Mouse (Mus musculus) forebrain, embryonic 11.5 days (tissue): ENCODE data around the gene Gnao1. TPM values are rescaled to one million over a fixed set of nuclear protein-coding genes. Genes with fewer than 3 reads are reported as not detected.

Experiments used
- ATAC-seq: fragments of 200-750 bp; cut with Nextera tagmentation; replicated peaks from 2 replicates; pipeline ENCODE4 v1.8.0; 2017; ENCODE audit warnings: moderate TSS enrichment; ENCODE audit not compliant: low FRiP score
- DNase-seq: peaks from one replicate; pipeline ENCODE4 v3.0.0-alpha.2; 2017; ENCODE audit warnings: low spot score
- H3K27ac ChIP-seq: fragments of 300-500 bp; sonication (generic); 2 replicates; pipeline ENCODE4 v1.5.1; 2014; ENCODE audit warnings: low read depth, low read length
- H3K27me3 ChIP-seq: fragments of 300-500 bp; sonication (generic); 2 replicates; pipeline ENCODE4 v1.6.1; 2014; ENCODE audit warnings: mild to moderate bottlenecking, low read length, mixed read lengths; ENCODE audit not compliant: control insufficient read depth, insufficient read depth
- H3K36me3 ChIP-seq: fragments of 300-500 bp; sonication (generic); 2 replicates; pipeline ENCODE4 v1.6.1; 2014; ENCODE audit warnings: mild to moderate bottlenecking, low read length, moderate library complexity, mixed read lengths; ENCODE audit not compliant: control insufficient read depth, insufficient read depth
- H3K4me1 ChIP-seq: fragments of 300-500 bp; sonication (generic); replicated peaks from 2 replicates; pipeline ENCODE4 v1.6.1; 2014; ENCODE audit warnings: low read length, mixed read lengths; ENCODE audit not compliant: control insufficient read depth, insufficient read depth
- H3K4me2 ChIP-seq: fragments of 300-500 bp; sonication (generic); 2 replicates; pipeline ENCODE4 v1.6.1; 2014; ENCODE audit warnings: low read depth, mild to moderate bottlenecking, low read length, moderate library complexity, mixed read lengths; ENCODE audit not compliant: severe bottlenecking
- H3K4me3 ChIP-seq: fragments of 300-500 bp; sonication (generic); 2 replicates; pipeline ENCODE4 v1.5.1; 2014; ENCODE audit warnings: low read depth, low read length
- H3K9ac ChIP-seq: fragments of 300-500 bp; sonication (generic); 2 replicates; pipeline ENCODE4 v1.6.1; 2014; ENCODE audit warnings: low read length
- H3K9me3 ChIP-seq: fragments of 300-500 bp; sonication (generic); 2 replicates; pipeline ENCODE4 v1.6.1; 2016; ENCODE audit warnings: low read length, mixed read lengths; ENCODE audit not compliant: control insufficient read depth
- WGBS: fragments of 180-500 bp; shearing (Covaris S2); extraction: QIAGEN DNeasy Blood & Tissue Kit; methylation state at CpG from one replicate; pipeline ENCODE4 v1.1.7; 2014; 5-methylcytosine and 5-hydroxymethylcytosine counted together
- polyA plus RNA-seq: library from polyadenylated mRNA; unstranded; fragments of >200 nt; fragmentation: Nextera tagmentation; extraction: Ambion mirVana; gene quantifications from 2 replicates; pipeline ENCODE4 v1.2.1, GENCODE M21; 2014

Gene Gnao1
- polyA plus RNA-seq = 45.5 and 48.2 TPM in 2 replicates

- H3K9ac ChIP-seq = peak within 1 kb of the TSS; percentile 88
- WGBS = 10% methylated on average over 9 of the region's 9 CpGs
- no peaks in the 10 kb centered on the region for H3K27me3 ChIP-seq
Measured at GRCm38 (mm10) chr8:93809686-93810027, at the start of gene Gnao1. Gene Gnao1, plus strand, starts transcription at chr8:93809966.

GRCm38 (mm10) chr8:93777605-93778004, 32.2 kb upstream of the Gnao1 start:
- H3K4me2 ChIP-seq = no peak overlapping the region
- no peak overlapping the region for H3K27ac ChIP-seq
- no peaks in the 10 kb centered on the region for H3K4me1 ChIP-seq
- H3K36me3 ChIP-seq = no peaks in the 10 kb centered on the region
- WGBS = 62% methylated on average over 3 of the region's 3 CpGs
- DNase-seq (no peak), ATAC-seq (no peak)
- no peak overlapping the region for H3K4me3 ChIP-seq
- no peaks in the 10 kb centered on the region for H3K9me3 ChIP-seq
- H3K9ac ChIP-seq = no peak overlapping the region
- H3K27me3 ChIP-seq = no peaks in the 10 kb centered on the region

More at GRCm38 (mm10) chr8:93809686-93810027, at the start of gene Gnao1:
- H3K4me3 ChIP-seq = peak within 1 kb of the TSS; percentile 71
- H3K4me1 ChIP-seq = peaks cover 12% of the 10 kb centered on the region; the same call in 1 of the 2 replicates
- no peaks in the 10 kb centered on the region for H3K9me3 ChIP-seq
- no peaks in the 10 kb centered on the region for H3K36me3 ChIP-seq
- no peak; the same call in 1 of the 2 replicates for ATAC-seq
- DNase-seq = no peak
- peak within 1 kb of the TSS; percentile 83 for H3K27ac ChIP-seq
- peak within 1 kb of the TSS; percentile 88 for H3K4me2 ChIP-seq

- DNase-seq (no peak), ATAC-seq (no peak)
- Histone ChIP-seq H3K4me3 (no peak overlapping the region), H3K4me2 (no peak overlapping the region), H3K27ac (no peak overlapping the region), H3K9ac (no peak overlapping the region), H3K27me3 (no peaks in the 10 kb centered on the region), H3K4me1 (peaks cover 12% of the 10 kb centered on the region; the same call in 1 of the 2 replicates), H3K36me3 (no peaks in the 10 kb centered on the region), H3K9me3 (no peaks in the 10 kb centered on the region)
- 83% methylated on average over 3 of the region's 3 CpGs for WGBS
Measured at GRCm38 (mm10) chr8:93809226-93809625, 540 bp upstream of the Gnao1 start.

- Histone ChIP-seq H3K4me3 (peak overlapping the region; percentile 71), H3K4me1 (peaks cover 12% of the 10 kb centered on the region; the same call in 1 of the 2 replicates), H3K9me3 (no peaks in the 10 kb centered on the region), H3K27me3 (no peaks in the 10 kb centered on the region), H3K4me2 (peak overlapping the region; percentile 88), H3K36me3 (no peaks in the 10 kb centered on the region), H3K27ac (peak overlapping the region; percentile 83), H3K9ac (peak overlapping the region; percentile 88)
- 1% methylated on average over 32 of the region's 116 CpGs for WGBS
- peak; percentile 82 for ATAC-seq
- DNase-seq = peak; percentile 95
Measured at GRCm38 (mm10) chr8:93810028-93810858, 477 bp downstream of the Gnao1 start.

GRCm38 (mm10) chr8:93810859-93811602, 1.3 kb downstream of the Gnao1 start:
- ATAC-seq = no peak; the same call in 1 of the 2 replicates

GRCm38 (mm10) chr8:93811719-93812475, 2.1 kb downstream of the Gnao1 start:
- peaks cover 12% of the 10 kb centered on the region; the same call in 1 of the 2 replicates for H3K4me1 ChIP-seq

More at GRCm38 (mm10) chr8:93810859-93811602, 1.3 kb downstream of the Gnao1 start:
- under 1% methylated on average over 42 of the region's 53 CpGs for WGBS
- H3K36me3 ChIP-seq = no peaks in the 10 kb centered on the region
- no peaks in the 10 kb centered on the region for H3K9me3 ChIP-seq
- peak overlapping the region; percentile 88 for H3K9ac ChIP-seq
- no peaks in the 10 kb centered on the region for H3K27me3 ChIP-seq
- peak overlapping the region; percentile 88 for H3K4me2 ChIP-seq
- H3K4me1 ChIP-seq = peaks cover 12% of the 10 kb centered on the region; the same call in 1 of the 2 replicates
- H3K27ac ChIP-seq = peak overlapping the region; percentile 83
- DNase-seq = peak; percentile 64
- peak overlapping the region; percentile 71 for H3K4me3 ChIP-seq

GRCm38 (mm10) chr8:93812566-93813404, 3.0 kb downstream of the Gnao1 start:
- Histone ChIP-seq H3K27ac (peak overlapping the region; percentile 66; the same call in 1 of the 2 replicates), H3K9me3 (no peaks in the 10 kb centered on the region), H3K27me3 (no peaks in the 10 kb centered on the region), H3K4me1 (peaks cover 12% of the 10 kb centered on the region; the same call in 1 of the 2 replicates), H3K4me2 (peak overlapping the region; percentile 88), H3K36me3 (no peaks in the 10 kb centered on the region), H3K9ac (peak overlapping the region; percentile 88), H3K4me3 (peak overlapping the region; percentile 71)
- DNase-seq (peak; percentile 64), ATAC-seq (peak; percentile 21)
- 4% methylated on average over 35 of the region's 35 CpGs for WGBS

More at GRCm38 (mm10) chr8:93811719-93812475, 2.1 kb downstream of the Gnao1 start:
- H3K9me3 ChIP-seq = no peaks in the 10 kb centered on the region
- no peak for ATAC-seq
- H3K9ac ChIP-seq = peak overlapping the region; percentile 88
- peak; percentile 60 for DNase-seq
- peak overlapping the region; percentile 71 for H3K4me3 ChIP-seq
- WGBS = 10% methylated on average over 20 of the region's 20 CpGs
- H3K36me3 ChIP-seq = no peaks in the 10 kb centered on the region
- H3K4me2 ChIP-seq = peak overlapping the region; percentile 88
- no peaks in the 10 kb centered on the region for H3K27me3 ChIP-seq
- peak overlapping the region; percentile 66; the same call in 1 of the 2 replicates for H3K27ac ChIP-seq
